Mouse (Mus musculus): ENCODE measurements around the gene Gm21972.
A peak's percentile ranks its signal among the peaks of the same experiment; 100 is the strongest.

The Gm21972 gene

GRCm38 (mm10) chr1:86133337-86133736 lies at the start of gene Gm21972:
TSS of gene Gm21972 (plus strand) at chr1:86133637.
- no peak for DNase-seq (ENCODE audit: low spot score)

DNA sequence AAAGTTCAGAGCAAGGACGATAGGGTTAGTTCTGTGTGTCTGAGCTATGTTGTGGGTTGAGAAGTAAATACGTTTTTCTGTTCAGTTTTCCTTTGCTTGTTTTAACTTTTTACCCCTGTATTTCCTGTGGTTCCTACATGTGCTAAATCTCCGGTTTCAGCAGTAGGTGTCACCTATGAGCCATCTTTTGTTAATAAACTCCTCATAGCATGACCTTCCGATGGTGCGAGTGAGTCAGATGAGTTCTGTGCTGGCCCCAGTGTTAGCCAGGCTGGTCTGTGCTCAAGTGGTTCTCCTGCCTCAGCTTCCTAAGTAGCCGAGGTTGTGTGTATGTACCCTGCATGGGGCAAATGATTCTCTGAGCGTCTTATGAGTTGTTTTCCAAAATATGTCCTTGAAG lies 39.0 kb upstream of the Gm21972 start:
- DNase-seq (ENCODE audit: low spot score), result no peak

- DNase-seq (ENCODE audit: low spot score), result no peak
Observed at GRCm38 (mm10) chr1:86105054-86105453, 28.4 kb upstream of the Gm21972 start.

DNA sequence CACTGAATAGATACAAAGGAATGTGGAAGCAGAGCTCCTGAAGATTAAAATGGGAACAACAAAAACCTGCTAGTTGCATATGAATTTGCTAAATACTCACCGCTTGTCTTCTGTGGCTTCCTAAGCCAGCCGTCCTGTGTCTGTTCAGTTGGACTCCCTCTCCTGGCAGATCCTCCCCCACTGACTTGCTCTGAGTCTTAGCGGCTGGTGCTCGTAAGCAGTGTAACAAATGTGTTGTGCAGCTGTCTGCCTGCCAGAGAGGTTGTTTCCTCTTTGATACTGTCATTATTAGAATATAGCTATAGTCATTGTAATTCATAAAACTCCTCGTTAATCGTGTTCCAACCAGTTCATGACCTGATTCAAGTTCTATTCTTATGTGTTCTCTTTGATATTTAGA lies 21.7 kb upstream of the Gm21972 start, which contains the start of gene Htr2b:
TSS of gene Htr2b (minus strand) at position 192 of the 400 bp plus-strand sequence.
- no peak for DNase-seq (ENCODE audit: low spot score)

- DNase-seq (ENCODE audit: low spot score), result no peak
Observed at GRCm38 (mm10) chr1:86114141-86114540, 19.3 kb upstream of the Gm21972 start.

DNA sequence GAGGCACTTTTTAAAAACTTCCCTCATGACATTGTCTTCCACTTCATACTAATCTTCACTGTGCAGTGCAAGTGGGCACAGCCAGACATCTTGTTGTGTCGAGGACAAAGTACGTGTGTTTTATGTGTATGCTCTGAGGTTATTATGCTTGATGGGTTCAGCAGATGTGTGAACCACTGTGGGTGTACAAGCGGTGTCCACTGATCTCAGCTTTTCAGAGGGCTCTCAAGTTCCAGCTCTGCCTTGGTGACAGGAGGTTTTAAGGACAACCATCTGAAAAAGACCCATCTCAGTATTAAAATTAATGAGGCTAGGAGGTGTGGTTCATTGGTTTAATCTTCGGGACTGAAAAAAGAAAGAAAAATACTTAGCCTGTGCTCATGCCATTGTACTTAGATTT lies 13.9 kb upstream of the Gm21972 start:
- no peak for DNase-seq (ENCODE audit: low spot score)

- no peak for DNase-seq (ENCODE audit: low spot score)
Observed at GRCm38 (mm10) chr1:86126036-86126435, 7.4 kb upstream of the Gm21972 start.

GRCm38 (mm10) chr1:86135315-86135714 lies 1.9 kb downstream of the Gm21972 start:
- no peak for DNase-seq (ENCODE audit: low spot score)

- DNase-seq (ENCODE audit: low spot score), result no peak
Observed at GRCm38 (mm10) chr1:86141081-86141480, 7.6 kb downstream of the Gm21972 start.

DNA sequence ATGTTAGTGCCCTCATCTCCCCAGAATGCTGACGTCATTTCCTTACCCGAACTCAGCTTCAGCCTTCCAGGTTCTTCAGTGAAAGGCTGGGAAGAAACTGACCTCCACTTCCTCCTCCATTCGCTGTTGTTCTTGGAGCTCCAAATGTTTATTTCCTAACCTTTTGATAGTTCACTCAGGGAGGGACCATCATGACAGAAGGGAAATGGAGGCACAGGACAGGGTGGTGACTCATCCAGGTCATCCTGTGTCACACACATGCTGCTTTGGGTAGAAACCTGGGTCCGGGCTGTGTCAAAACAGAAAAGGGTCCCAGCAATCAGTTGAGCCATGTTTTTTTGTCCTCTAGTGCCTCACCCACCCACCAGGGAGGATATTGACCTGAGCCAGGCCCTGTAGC lies 9.7 kb downstream of the Gm21972 start:
- no peak for DNase-seq (ENCODE audit: low spot score)

DNA sequence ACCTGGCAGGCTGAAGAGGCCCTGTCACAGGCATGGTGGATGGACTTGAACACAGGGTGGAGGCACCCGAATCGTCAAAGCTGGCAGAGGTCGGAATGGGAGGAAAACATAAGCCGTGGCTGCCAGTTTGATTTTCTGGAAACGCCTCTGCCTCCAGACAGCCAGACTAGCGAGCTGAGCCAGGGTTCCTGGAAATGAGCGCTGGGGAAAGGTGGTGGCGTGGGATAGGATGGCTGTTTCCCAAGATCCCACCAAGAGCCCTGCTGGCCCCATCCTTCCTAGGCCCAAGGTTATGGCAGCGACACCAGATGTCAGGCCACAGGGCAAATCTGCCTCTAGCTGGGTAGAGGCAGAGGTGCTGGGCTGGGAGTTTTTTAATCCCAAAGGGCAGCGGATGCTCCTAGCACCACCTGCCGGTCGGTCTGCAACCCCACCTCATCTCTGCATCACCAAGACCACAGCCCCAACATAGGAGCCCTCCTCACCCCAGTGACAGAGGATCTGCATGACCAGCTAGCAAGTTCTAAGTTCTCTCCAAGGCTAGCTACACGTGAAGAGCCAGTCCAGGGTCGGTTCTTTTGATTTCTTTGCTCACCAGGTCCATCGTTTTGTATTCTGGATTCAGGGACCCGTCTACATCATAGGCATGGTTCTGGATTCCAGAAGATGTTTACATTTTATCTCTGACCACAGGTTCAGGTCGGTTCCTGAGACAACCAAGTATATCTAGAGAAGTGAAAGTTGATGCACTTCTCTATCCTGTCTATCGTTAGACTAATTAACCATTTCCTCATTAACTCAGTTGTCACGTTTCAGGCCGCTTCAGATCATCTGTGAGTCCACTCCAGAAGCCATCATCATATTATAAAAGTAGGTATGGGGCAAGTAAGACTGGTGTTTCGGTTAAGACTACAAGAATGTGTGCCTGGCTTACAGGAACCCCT lies 10.8 kb downstream of the Gm21972 start:
- no peak for DNase-seq (ENCODE audit: low spot score)

GRCm38 (mm10) chr1:86146293-86146692 lies 12.9 kb downstream of the Gm21972 start:
- DNase-seq (ENCODE audit: low spot score), result no peak

DNA sequence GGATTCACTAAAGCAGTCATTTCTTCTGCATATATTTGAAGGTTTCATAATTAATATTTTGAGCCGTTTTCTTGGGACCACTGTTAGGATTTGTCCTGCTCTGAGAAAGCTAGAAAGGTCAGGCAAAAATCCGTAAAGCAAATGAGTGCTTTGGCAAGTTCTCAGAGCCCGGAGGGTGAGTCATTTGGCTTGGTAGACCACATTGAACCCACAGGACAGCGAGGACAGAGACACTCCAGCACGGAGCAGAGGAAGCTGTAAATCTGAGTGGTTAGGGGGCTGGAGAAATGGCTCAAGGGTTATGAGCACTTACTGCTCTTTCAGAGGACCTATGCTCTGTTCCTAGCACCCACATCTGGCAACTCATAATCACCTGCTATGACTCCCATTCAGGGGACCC lies 14.1 kb downstream of the Gm21972 start:
- no peak for DNase-seq (ENCODE audit: low spot score)

DNA sequence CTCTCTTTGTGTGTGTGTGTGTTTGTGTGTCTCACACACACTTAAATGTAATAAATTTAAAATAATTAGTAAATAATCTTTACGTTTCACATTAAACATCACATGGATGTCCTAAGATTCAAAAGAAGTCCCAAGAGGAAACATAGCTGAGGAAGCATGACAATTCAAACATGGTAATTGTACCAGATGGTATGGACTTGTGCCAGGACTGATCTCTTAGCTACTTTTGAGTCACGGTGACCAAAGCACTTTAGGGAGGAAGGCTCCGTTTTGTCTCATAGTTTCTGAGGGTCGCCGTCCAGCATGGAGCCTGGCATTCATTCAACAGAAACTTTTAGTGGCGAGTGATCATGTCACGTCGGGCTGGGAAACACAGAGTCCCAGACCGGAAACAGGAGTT lies 14.7 kb downstream of the Gm21972 start:
- DNase-seq (ENCODE audit: low spot score), result no peak

- DNase-seq (ENCODE audit: low spot score), result no peak
Observed at GRCm38 (mm10) chr1:86150929-86151328, 17.5 kb downstream of the Gm21972 start.

- DNase-seq (ENCODE audit: low spot score), result no peak
Observed at GRCm38 (mm10) chr1:86151376-86151775, 17.9 kb downstream of the Gm21972 start.

DNA sequence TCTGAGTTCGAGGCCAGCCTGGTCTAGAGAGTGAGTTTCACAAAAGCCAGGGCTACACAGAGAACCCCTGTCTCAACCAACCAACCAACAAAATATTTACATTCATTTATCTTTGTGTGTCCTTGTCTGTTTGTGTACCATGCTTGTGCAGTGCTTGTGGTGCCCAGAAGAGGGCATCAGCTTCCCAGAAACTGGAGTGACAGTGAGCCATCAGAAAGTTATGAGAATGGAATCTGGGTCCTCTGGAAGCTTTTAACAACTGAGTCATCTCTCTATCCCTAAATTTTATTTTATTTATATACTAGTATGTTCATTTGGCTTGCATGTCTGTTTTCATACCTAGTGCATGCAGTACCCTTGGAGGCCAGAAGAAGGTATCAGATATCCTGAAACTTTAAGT lies 19.2 kb downstream of the Gm21972 start:
- no peak for DNase-seq (ENCODE audit: low spot score)

- peak; percentile 90 for DNase-seq (ENCODE audit: low spot score)
Observed at GRCm38 (mm10) chr1:86154133-86154823, 20.8 kb downstream of the Gm21972 start, which contains the start of gene Armc9. TSS of gene Armc9 (plus strand) at chr1:86154780.

DNA sequence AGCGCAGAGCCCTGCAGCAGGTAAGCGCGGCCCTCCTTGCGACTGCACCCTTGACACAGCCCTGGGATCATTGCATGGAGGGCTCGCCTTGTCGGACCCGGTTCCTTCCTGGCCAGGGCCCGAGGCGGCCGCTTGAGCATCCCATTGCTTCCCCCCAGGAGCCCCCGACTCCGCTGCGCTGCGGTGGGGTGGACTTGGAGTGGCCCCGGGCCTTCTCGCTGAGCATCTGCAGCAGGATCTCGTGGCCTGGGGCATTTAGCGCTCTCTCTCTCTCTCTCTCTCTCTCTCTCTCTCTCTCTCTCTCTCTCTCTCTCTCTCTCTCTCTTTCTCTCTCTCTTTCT lies 21.4 kb downstream of the Gm21972 start:
- DNase-seq (ENCODE audit: low spot score), result no peak

DNA sequence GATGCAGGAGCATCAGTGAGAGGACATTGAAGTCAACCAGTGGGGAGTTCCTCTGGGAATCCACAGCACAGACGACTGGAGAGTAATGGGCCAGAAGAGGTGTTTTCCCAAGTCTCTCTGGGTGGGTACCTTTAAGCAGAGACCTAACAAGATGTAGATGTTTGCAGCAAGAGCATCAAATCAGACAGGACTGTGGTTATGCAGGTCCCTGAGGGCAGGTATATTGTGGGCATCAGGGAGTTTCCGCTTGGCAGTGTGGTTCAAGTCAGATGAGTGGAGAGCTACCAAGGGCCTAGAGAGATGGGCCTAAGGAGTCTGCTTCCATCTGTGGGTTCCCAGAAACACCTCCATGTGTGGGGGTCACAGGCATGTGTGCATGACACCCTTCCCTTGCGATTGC lies 22.6 kb downstream of the Gm21972 start:
- DNase-seq (ENCODE audit: low spot score), result no peak

DNA sequence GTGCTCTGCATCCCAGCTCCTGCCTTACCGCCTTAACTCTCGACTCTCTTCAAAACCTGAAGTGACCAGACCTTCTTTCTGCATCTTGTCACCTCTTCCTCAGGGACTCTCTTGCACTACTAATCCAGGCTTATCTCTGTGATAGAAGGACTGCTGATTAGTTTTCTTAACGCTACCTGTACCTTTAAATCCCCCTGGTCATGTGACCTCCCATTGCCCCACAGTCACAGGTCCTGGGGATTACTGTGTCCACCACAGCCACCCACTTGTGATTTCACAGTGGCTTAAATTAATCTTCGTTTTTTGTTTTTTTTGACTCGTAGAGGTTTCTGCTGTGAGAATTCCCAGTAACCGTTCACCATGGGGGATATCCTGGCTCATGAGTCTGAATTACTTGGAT lies 23.2 kb downstream of the Gm21972 start:
- DNase-seq (ENCODE audit: low spot score), result no peak

GRCm38 (mm10) chr1:86160059-86160458 lies 26.6 kb downstream of the Gm21972 start:
- DNase-seq (ENCODE audit: low spot score), result peak; percentile 18

- DNase-seq (ENCODE audit: low spot score), result peak; percentile 35
Observed at GRCm38 (mm10) chr1:86160479-86160878, 27.0 kb downstream of the Gm21972 start.
